Mouse (Mus musculus): ENCODE data around the gene Rad23a. TPM values are rescaled to one million over a fixed set of nuclear protein-coding genes. Genes with fewer than 3 reads are reported as not detected.

The Rad23a gene
- polyA plus RNA-seq, 1 experiment from 2014 or later, result 86.5 TPM

- 27% methylated on average over 13 of the region's 13 CpGs for WGBS
- ATAC-seq, result peak; percentile 87
Measured at GRCm38 (mm10) chr8:84793791-84794485, 46.5 kb downstream of the Rad23a start.

GRCm38 (mm10) chr8:84793134-84793533, 47.3 kb downstream of the Rad23a start:
- H3K9me3 ChIP-seq (ENCODE audit: control insufficient read depth, low read length), result no peaks in the 10 kb centered on the region
- no peaks in the 10 kb centered on the region; the same call in 1 of the 2 replicates for H3K27me3 ChIP-seq (replicated peaks; ENCODE audit: control insufficient read depth, insufficient read depth, low read length)
- no peak for ATAC-seq
- H3K9ac ChIP-seq (replicated peaks; ENCODE audit: low read depth, low read length), result peak overlapping the region; percentile 64; the same call in 1 of the 2 replicates
- peak overlapping the region; percentile 99 for H3K27ac ChIP-seq (ENCODE audit: low read length)
- 59% methylated on average over 9 of the region's 9 CpGs for WGBS
- no peaks in the 10 kb centered on the region for H3K36me3 ChIP-seq (ENCODE audit: control insufficient read depth, insufficient read depth)
- H3K4me2 ChIP-seq (ENCODE audit: low read length), result peak overlapping the region; percentile 48
- no peak overlapping the region for H3K4me3 ChIP-seq (replicated peaks; ENCODE audit: low read length)
- peaks cover 87% of the 10 kb centered on the region for H3K4me1 ChIP-seq (replicated peaks; ENCODE audit: control insufficient read depth, insufficient read depth, low read length)

More at GRCm38 (mm10) chr8:84793791-84794485, 46.5 kb downstream of the Rad23a start:
- no peaks in the 10 kb centered on the region for H3K36me3 ChIP-seq (ENCODE audit: control insufficient read depth, insufficient read depth)
- peak overlapping the region; percentile 48 for H3K4me2 ChIP-seq (ENCODE audit: low read length)
- H3K9ac ChIP-seq (replicated peaks; ENCODE audit: low read depth, low read length), result peak overlapping the region; percentile 64
- no peaks in the 10 kb centered on the region for H3K9me3 ChIP-seq (ENCODE audit: control insufficient read depth, low read length)
- H3K27ac ChIP-seq (ENCODE audit: low read length), result peak overlapping the region; percentile 99
- peak overlapping the region; percentile 23 for H3K4me3 ChIP-seq (replicated peaks; ENCODE audit: low read length)
- peaks cover 83% of the 10 kb centered on the region for H3K4me1 ChIP-seq (replicated peaks; ENCODE audit: control insufficient read depth, insufficient read depth, low read length)
- no peaks in the 10 kb centered on the region; the same call in 1 of the 2 replicates for H3K27me3 ChIP-seq (replicated peaks; ENCODE audit: control insufficient read depth, insufficient read depth, low read length)

- Histone ChIP-seq H3K9ac (replicated peaks; ENCODE audit: low read depth, low read length) (no peak overlapping the region; the same call in 1 of the 2 replicates), H3K9me3 (ENCODE audit: control insufficient read depth, low read length) (no peaks in the 10 kb centered on the region), H3K27me3 (replicated peaks; ENCODE audit: control insufficient read depth, insufficient read depth, low read length) (peaks cover 2% of the 10 kb centered on the region; the same call in 1 of the 2 replicates), H3K36me3 (ENCODE audit: control insufficient read depth, insufficient read depth) (no peaks in the 10 kb centered on the region), H3K4me1 (replicated peaks; ENCODE audit: control insufficient read depth, insufficient read depth, low read length) (peaks cover 88% of the 10 kb centered on the region), H3K4me3 (replicated peaks; ENCODE audit: low read length) (no peak overlapping the region), H3K4me2 (ENCODE audit: low read length) (no peak overlapping the region), H3K27ac (ENCODE audit: low read length) (peak overlapping the region; percentile 99)
- no peak for ATAC-seq
- WGBS, result 63% methylated on average over 12 of the region's 12 CpGs
Measured at GRCm38 (mm10) chr8:84792429-84792947, 48.0 kb downstream of the Rad23a start.

GRCm38 (mm10) chr8:84790537-84790936, 49.9 kb downstream of the Rad23a start:
- H3K9me3 ChIP-seq (ENCODE audit: control insufficient read depth, low read length), result no peaks in the 10 kb centered on the region
- H3K4me2 ChIP-seq (ENCODE audit: low read length), result 0 out of 2 replicates have a peak overlapping the region, but pooled peaks have one; percentile 0
- H3K36me3 ChIP-seq (ENCODE audit: control insufficient read depth, insufficient read depth), result no peaks in the 10 kb centered on the region
- H3K9ac ChIP-seq (replicated peaks; ENCODE audit: low read depth, low read length), result peak overlapping the region; percentile 14; the same call in 1 of the 2 replicates
- H3K4me1 ChIP-seq (replicated peaks; ENCODE audit: control insufficient read depth, insufficient read depth, low read length), result peaks cover 89% of the 10 kb centered on the region
- 53% methylated on average over 2 of the region's 2 CpGs for WGBS
- no peak overlapping the region for H3K4me3 ChIP-seq (replicated peaks; ENCODE audit: low read length)
- peak overlapping the region; percentile 89 for H3K27ac ChIP-seq (ENCODE audit: low read length)
- H3K27me3 ChIP-seq (replicated peaks; ENCODE audit: control insufficient read depth, insufficient read depth, low read length), result peaks cover 2% of the 10 kb centered on the region
- ATAC-seq, result no peak

- H3K9me3 ChIP-seq (ENCODE audit: control insufficient read depth, low read length), result no peaks in the 10 kb centered on the region
- 56% methylated on average over 9 of the region's 9 CpGs for WGBS
- H3K4me2 ChIP-seq (ENCODE audit: low read length), result peak overlapping the region; percentile 37
- peak overlapping the region; percentile 89 for H3K27ac ChIP-seq (ENCODE audit: low read length)
- H3K36me3 ChIP-seq (ENCODE audit: control insufficient read depth, insufficient read depth), result no peaks in the 10 kb centered on the region
- H3K4me3 ChIP-seq (replicated peaks; ENCODE audit: low read length), result no peak overlapping the region
- peak overlapping the region; percentile 43; the same call in 1 of the 2 replicates for H3K9ac ChIP-seq (replicated peaks; ENCODE audit: low read depth, low read length)
- peaks cover 89% of the 10 kb centered on the region for H3K4me1 ChIP-seq (replicated peaks; ENCODE audit: control insufficient read depth, insufficient read depth, low read length)
- ATAC-seq, result peak; percentile 3
- H3K27me3 ChIP-seq (replicated peaks; ENCODE audit: control insufficient read depth, insufficient read depth, low read length), result peaks cover 2% of the 10 kb centered on the region
Measured at GRCm38 (mm10) chr8:84789855-84790486, 50.5 kb downstream of the Rad23a start.

- Histone ChIP-seq H3K4me1 (replicated peaks; ENCODE audit: control insufficient read depth, insufficient read depth, low read length) (peaks cover 89% of the 10 kb centered on the region), H3K36me3 (ENCODE audit: control insufficient read depth, insufficient read depth) (no peaks in the 10 kb centered on the region), H3K9me3 (ENCODE audit: control insufficient read depth, low read length) (no peaks in the 10 kb centered on the region), H3K27ac (ENCODE audit: low read length) (peak overlapping the region; percentile 89), H3K27me3 (replicated peaks; ENCODE audit: control insufficient read depth, insufficient read depth, low read length) (peaks cover 2% of the 10 kb centered on the region), H3K4me3 (replicated peaks; ENCODE audit: low read length) (no peak overlapping the region), H3K4me2 (ENCODE audit: low read length) (peak overlapping the region; percentile 37), H3K9ac (replicated peaks; ENCODE audit: low read depth, low read length) (peak overlapping the region; percentile 43; the same call in 1 of the 2 replicates)
- WGBS, result 29% methylated on average over 5 of the region's 5 CpGs
- ATAC-seq, result no peak
Measured at GRCm38 (mm10) chr8:84789345-84789744, 51.1 kb downstream of the Rad23a start.

- 14% methylated on average over 11 of the region's 11 CpGs for WGBS
- Histone ChIP-seq H3K4me3 (replicated peaks; ENCODE audit: low read length) (no peak overlapping the region), H3K27me3 (replicated peaks; ENCODE audit: control insufficient read depth, insufficient read depth, low read length) (peaks cover 2% of the 10 kb centered on the region), H3K4me1 (replicated peaks; ENCODE audit: control insufficient read depth, insufficient read depth, low read length) (peaks cover 86% of the 10 kb centered on the region), H3K36me3 (ENCODE audit: control insufficient read depth, insufficient read depth) (no peaks in the 10 kb centered on the region), H3K4me2 (ENCODE audit: low read length) (peak overlapping the region; percentile 37), H3K9ac (replicated peaks; ENCODE audit: low read depth, low read length) (peak overlapping the region; percentile 43), H3K27ac (ENCODE audit: low read length) (peak overlapping the region; percentile 89), H3K9me3 (ENCODE audit: control insufficient read depth, low read length) (no peaks in the 10 kb centered on the region)
- no peak for ATAC-seq
Measured at GRCm38 (mm10) chr8:84788896-84789295, 51.6 kb downstream of the Rad23a start.

- Histone ChIP-seq H3K4me3 (replicated peaks; ENCODE audit: low read length) (no peak overlapping the region), H3K27ac (ENCODE audit: low read length) (peak overlapping the region; percentile 93), H3K4me1 (replicated peaks; ENCODE audit: control insufficient read depth, insufficient read depth, low read length) (peaks cover 75% of the 10 kb centered on the region), H3K4me2 (ENCODE audit: low read length) (no peak overlapping the region; the same call in none of the 2 replicates), H3K27me3 (replicated peaks; ENCODE audit: control insufficient read depth, insufficient read depth, low read length) (peaks cover 2% of the 10 kb centered on the region), H3K9ac (replicated peaks; ENCODE audit: low read depth, low read length) (peak overlapping the region; percentile 53), H3K36me3 (ENCODE audit: control insufficient read depth, insufficient read depth) (no peaks in the 10 kb centered on the region), H3K9me3 (ENCODE audit: control insufficient read depth, low read length) (no peaks in the 10 kb centered on the region)
- ATAC-seq, result peak; percentile 66
- 19% methylated on average over 14 of the region's 14 CpGs for WGBS
Measured at GRCm38 (mm10) chr8:84787523-84788302, 52.8 kb downstream of the Rad23a start.

Data from forebrain, embryonic 16.5 days (tissue).